Mouse (Mus musculus): ENCODE measurements at regions not wholly inside any gene's neighbourhood (a gene's known extent, or its start where the extent isn't known, plus 50 kb on each side); places are given as distances from the start of the nearest gene placed in this dataset.

- Histone ChIP-seq H3K27ac (replicated peaks in 1 of 2; ENCODE audit: control insufficient read depth in 1 of 2, insufficient read depth in 1 of 2, low read depth in 2 of 2, low read length in 2 of 2) (peak overlapping the region; percentile 78 to 80), H3K36me3 (ENCODE audit: control insufficient read depth, insufficient read depth, low read length) (no peaks in the 10 kb centered on the region), H3K9ac (ENCODE audit: low read length) (0 out of 2 replicates have a peak overlapping the region, but pooled peaks have one; percentile 4), H3K4me1 (ENCODE audit: control insufficient read depth in 2 of 2, insufficient read depth in 2 of 2, low read length in 2 of 2) (peaks cover 4 to 15% of the 10 kb centered on the region in 2 experiments; a peak in 3 of 4 replicates), H3K9me3 (ENCODE audit: control insufficient read depth, low read length) (no peaks in the 10 kb centered on the region), H3K4me2 (ENCODE audit: low read length) (peak overlapping the region; percentile 37), H3K4me3 (ENCODE audit: control insufficient read depth in 1 of 2, insufficient read depth in 1 of 2, low read depth in 1 of 2, low read length in 2 of 2) (no peak overlapping the region), H3K27me3 (ENCODE audit: control insufficient read depth, insufficient read depth, low read length) (no peaks in the 10 kb centered on the region)
- ATAC-seq (ENCODE audit: insufficient number of reproducible peaks, insufficient read depth, low FRiP score, low read depth) = no peak
- WGBS = 58% methylated on average over 6 of the region's 6 CpGs
Observed at GRCm38 (mm10) chr5:96921511-96921910, 76.0 kb upstream of the Bmp2k start.

DNA sequence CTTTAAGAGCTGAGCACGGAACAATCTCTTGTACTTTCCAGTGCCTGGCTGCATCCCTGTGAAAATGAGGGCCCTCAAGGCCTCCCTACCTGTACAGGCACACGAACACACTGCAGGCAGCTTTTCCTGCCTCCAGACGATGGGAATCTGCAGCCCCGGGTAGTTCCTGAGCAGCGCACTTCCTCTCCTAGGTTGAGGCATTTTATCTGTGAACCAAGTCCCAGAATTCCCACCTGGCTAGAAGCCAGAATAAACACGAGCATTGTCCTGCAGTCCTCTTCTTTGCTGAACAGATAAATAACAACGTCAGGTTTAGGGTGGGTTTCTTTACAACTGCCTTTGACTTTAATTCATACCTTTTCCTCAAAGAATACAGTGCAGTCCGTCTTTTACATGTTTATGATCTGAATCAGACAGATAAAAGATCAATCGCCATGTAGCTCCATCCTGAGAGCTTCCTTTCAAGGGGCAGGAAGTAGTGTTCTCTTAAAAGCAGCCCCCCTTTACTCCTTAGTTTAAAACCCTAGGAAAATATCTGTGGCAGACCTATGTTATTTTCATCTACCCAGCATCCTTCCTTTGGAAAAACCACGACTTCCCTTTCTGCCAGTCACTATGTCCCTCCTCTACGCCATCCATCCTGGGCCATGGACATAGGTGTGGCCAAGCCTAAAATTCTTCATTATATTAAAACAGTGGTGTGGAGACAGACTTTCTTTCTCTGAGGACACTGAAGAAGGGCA is 75.3 kb upstream of the Bmp2k start:
- Histone ChIP-seq H3K36me3 (ENCODE audit: control insufficient read depth, insufficient read depth, low read length) (no peaks in the 10 kb centered on the region), H3K9me3 (ENCODE audit: control insufficient read depth, low read length) (no peaks in the 10 kb centered on the region), H3K4me3 (ENCODE audit: control insufficient read depth in 1 of 2, insufficient read depth in 1 of 2, low read depth in 1 of 2, low read length in 2 of 2) (no peak overlapping the region), H3K27me3 (ENCODE audit: control insufficient read depth, insufficient read depth, low read length) (no peaks in the 10 kb centered on the region), H3K4me1 (ENCODE audit: control insufficient read depth in 2 of 2, insufficient read depth in 2 of 2, low read length in 2 of 2) (peaks cover 4 to 15% of the 10 kb centered on the region in 2 experiments; a peak in 3 of 4 replicates), H3K9ac (ENCODE audit: low read length) (0 out of 2 replicates have a peak overlapping the region, but pooled peaks have one; percentile 4), H3K4me2 (ENCODE audit: low read length) (peak overlapping the region; percentile 37), H3K27ac (replicated peaks in 1 of 2; ENCODE audit: control insufficient read depth in 1 of 2, insufficient read depth in 1 of 2, low read depth in 2 of 2, low read length in 2 of 2) (peak overlapping the region; percentile 78 to 80)
- peak; percentile 69; the same call in 1 of the 2 replicates for ATAC-seq (ENCODE audit: insufficient number of reproducible peaks, insufficient read depth, low FRiP score, low read depth)
- WGBS = 28% methylated on average over 11 of the region's 11 CpGs

GRCm38 (mm10) chr5:96922716-96923076 is 74.8 kb upstream of the Bmp2k start:
- H3K27me3 ChIP-seq (ENCODE audit: control insufficient read depth, insufficient read depth, low read length) = no peaks in the 10 kb centered on the region
- no peak overlapping the region for H3K4me3 ChIP-seq (ENCODE audit: control insufficient read depth in 1 of 2, insufficient read depth in 1 of 2, low read depth in 1 of 2, low read length in 2 of 2)
- H3K27ac ChIP-seq (replicated peaks in 1 of 2; ENCODE audit: control insufficient read depth in 1 of 2, insufficient read depth in 1 of 2, low read depth in 2 of 2, low read length in 2 of 2) = peak overlapping the region; percentile 70 to 78
- H3K9ac ChIP-seq (ENCODE audit: low read length) = no peak overlapping the region
- H3K4me2 ChIP-seq (ENCODE audit: low read length) = no peak overlapping the region
- WGBS = 62% methylated on average over 4 of the region's 4 CpGs
- H3K9me3 ChIP-seq (ENCODE audit: control insufficient read depth, low read length) = no peaks in the 10 kb centered on the region
- H3K4me1 ChIP-seq (ENCODE audit: control insufficient read depth in 2 of 2, insufficient read depth in 2 of 2, low read length in 2 of 2) = peaks cover 4 to 15% of the 10 kb centered on the region in 2 experiments; a peak in 3 of 4 replicates
- no peak for ATAC-seq (ENCODE audit: insufficient number of reproducible peaks, insufficient read depth, low FRiP score, low read depth)
- H3K36me3 ChIP-seq (ENCODE audit: control insufficient read depth, insufficient read depth, low read length) = no peaks in the 10 kb centered on the region

- Histone ChIP-seq H3K9ac (ENCODE audit: low read length) (no peak overlapping the region), H3K27ac (replicated peaks in 1 of 2; ENCODE audit: control insufficient read depth in 1 of 2, insufficient read depth in 1 of 2, low read depth in 2 of 2, low read length in 2 of 2) (no peak overlapping the region), H3K9me3 (ENCODE audit: control insufficient read depth, low read length) (no peaks in the 10 kb centered on the region), H3K27me3 (ENCODE audit: control insufficient read depth, insufficient read depth, low read length) (no peaks in the 10 kb centered on the region), H3K36me3 (ENCODE audit: control insufficient read depth, insufficient read depth, low read length) (no peaks in the 10 kb centered on the region), H3K4me2 (ENCODE audit: low read length) (no peak overlapping the region), H3K4me3 (ENCODE audit: control insufficient read depth in 1 of 2, insufficient read depth in 1 of 2, low read depth in 1 of 2, low read length in 2 of 2) (no peak overlapping the region), H3K4me1 (ENCODE audit: control insufficient read depth in 2 of 2, insufficient read depth in 2 of 2, low read length in 2 of 2) (peaks cover 4 to 15% of the 10 kb centered on the region in 2 experiments; a peak in 3 of 4 replicates)
- 79% methylated on average over 1 of the region's 1 CpGs for WGBS
- ATAC-seq (ENCODE audit: insufficient number of reproducible peaks, insufficient read depth, low FRiP score, low read depth) = no peak
Observed at GRCm38 (mm10) chr5:96923526-96923925, 74.0 kb upstream of the Bmp2k start.

DNA sequence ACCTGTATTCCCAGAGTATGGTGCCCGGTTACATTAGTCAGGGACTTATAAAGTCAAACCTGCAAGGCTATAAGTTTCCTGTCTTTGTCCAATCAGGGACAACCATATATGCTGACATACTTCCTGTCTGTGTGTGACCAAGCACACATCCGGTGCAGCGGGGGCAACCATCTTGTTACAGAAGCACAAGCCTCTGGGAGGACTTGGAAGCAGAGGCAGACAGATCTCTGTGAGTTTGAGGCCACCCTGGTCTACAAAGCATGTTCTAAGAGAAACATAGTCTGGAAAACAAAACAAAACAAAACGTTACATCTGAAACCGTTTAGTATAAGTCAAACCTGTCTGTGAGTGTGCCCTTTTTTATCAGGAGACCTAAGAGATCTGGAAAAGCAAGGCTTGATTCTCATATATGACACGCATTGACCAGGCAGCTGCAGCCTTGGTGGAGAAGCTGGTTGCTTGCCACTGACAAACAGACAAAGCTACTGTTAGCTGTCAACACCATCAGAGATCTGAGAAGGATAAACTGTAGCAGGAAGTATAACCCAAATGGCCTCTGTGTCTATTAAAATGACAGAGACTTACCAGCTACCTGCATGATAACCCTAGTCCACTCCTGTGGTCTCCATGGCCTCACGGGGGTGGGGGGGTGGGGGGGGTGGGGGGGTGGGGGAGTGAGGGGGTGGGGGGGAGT is 72.6 kb upstream of the Bmp2k start:
- Histone ChIP-seq H3K9ac (ENCODE audit: low read length) (no peak overlapping the region), H3K4me1 (ENCODE audit: control insufficient read depth in 2 of 2, insufficient read depth in 2 of 2, low read length in 2 of 2) (peaks cover 4 to 8% of the 10 kb centered on the region in 2 experiments; a peak in 3 of 4 replicates), H3K27me3 (ENCODE audit: control insufficient read depth, insufficient read depth, low read length) (no peaks in the 10 kb centered on the region), H3K4me2 (ENCODE audit: low read length) (no peak overlapping the region), H3K4me3 (ENCODE audit: control insufficient read depth in 1 of 2, insufficient read depth in 1 of 2, low read depth in 1 of 2, low read length in 2 of 2) (no peak overlapping the region), H3K9me3 (ENCODE audit: control insufficient read depth, low read length) (no peaks in the 10 kb centered on the region), H3K36me3 (ENCODE audit: control insufficient read depth, insufficient read depth, low read length) (no peaks in the 10 kb centered on the region), H3K27ac (replicated peaks in 1 of 2; ENCODE audit: control insufficient read depth in 1 of 2, insufficient read depth in 1 of 2, low read depth in 2 of 2, low read length in 2 of 2) (no peak overlapping the region)
- ATAC-seq (ENCODE audit: insufficient number of reproducible peaks, insufficient read depth, low FRiP score, low read depth) = no peak
- WGBS = 84% methylated on average over 6 of the region's 7 CpGs

DNA sequence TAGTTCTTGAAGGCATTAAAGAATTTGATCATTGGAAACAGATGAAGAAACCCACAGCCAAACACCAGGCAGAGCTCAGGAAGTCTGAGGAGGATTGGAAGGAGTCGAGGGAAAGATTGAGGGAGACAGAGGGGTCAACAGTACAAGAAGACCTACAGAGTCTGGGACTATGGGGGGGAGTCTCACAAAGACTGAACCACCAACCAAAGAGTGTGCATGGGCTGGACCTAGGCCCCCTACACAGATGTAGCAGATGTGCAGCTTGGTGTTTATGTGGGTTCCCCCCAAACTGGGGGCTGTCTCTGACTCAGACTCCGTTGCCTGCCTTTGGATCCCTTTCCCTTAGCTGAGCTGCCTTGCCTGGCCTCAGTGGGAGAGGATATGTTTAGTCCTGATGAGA is 71.5 kb upstream of the Bmp2k start:
- no peak overlapping the region for H3K9ac ChIP-seq (ENCODE audit: low read length)
- WGBS = 84% methylated on average over 2 of the region's 2 CpGs
- no peak overlapping the region for H3K27ac ChIP-seq (replicated peaks in 1 of 2; ENCODE audit: control insufficient read depth in 1 of 2, insufficient read depth in 1 of 2, low read depth in 2 of 2, low read length in 2 of 2)
- H3K36me3 ChIP-seq (ENCODE audit: control insufficient read depth, insufficient read depth, low read length) = no peaks in the 10 kb centered on the region
- H3K27me3 ChIP-seq (ENCODE audit: control insufficient read depth, insufficient read depth, low read length) = no peaks in the 10 kb centered on the region
- H3K4me2 ChIP-seq (ENCODE audit: low read length) = no peak overlapping the region
- no peak overlapping the region for H3K4me3 ChIP-seq (ENCODE audit: control insufficient read depth in 1 of 2, insufficient read depth in 1 of 2, low read depth in 1 of 2, low read length in 2 of 2)
- no peaks in the 10 kb centered on the region for H3K9me3 ChIP-seq (ENCODE audit: control insufficient read depth, low read length)
- peaks cover 4 to 8% of the 10 kb centered on the region in 2 experiments; a peak in 3 of 4 replicates for H3K4me1 ChIP-seq (ENCODE audit: control insufficient read depth in 2 of 2, insufficient read depth in 2 of 2, low read length in 2 of 2)
- ATAC-seq (ENCODE audit: insufficient number of reproducible peaks, insufficient read depth, low FRiP score, low read depth) = no peak

- H3K4me1 ChIP-seq (ENCODE audit: control insufficient read depth in 2 of 2, insufficient read depth in 2 of 2, low read length in 2 of 2) = no peaks in the 10 kb centered on the region
- no peak for ATAC-seq (ENCODE audit: insufficient number of reproducible peaks, insufficient read depth, low FRiP score, low read depth)
- no peaks in the 10 kb centered on the region for H3K9me3 ChIP-seq (ENCODE audit: control insufficient read depth, low read length)
- H3K36me3 ChIP-seq (ENCODE audit: control insufficient read depth, insufficient read depth, low read length) = no peaks in the 10 kb centered on the region
- H3K27me3 ChIP-seq (ENCODE audit: control insufficient read depth, insufficient read depth, low read length) = no peaks in the 10 kb centered on the region
- H3K4me2 ChIP-seq (ENCODE audit: low read length) = no peak overlapping the region
- no peak overlapping the region for H3K27ac ChIP-seq (replicated peaks in 1 of 2; ENCODE audit: control insufficient read depth in 1 of 2, insufficient read depth in 1 of 2, low read depth in 2 of 2, low read length in 2 of 2)
- 48% methylated on average over 2 of the region's 2 CpGs for WGBS
- no peak overlapping the region for H3K4me3 ChIP-seq (ENCODE audit: control insufficient read depth in 1 of 2, insufficient read depth in 1 of 2, low read depth in 1 of 2, low read length in 2 of 2)
- no peak overlapping the region for H3K9ac ChIP-seq (ENCODE audit: low read length)
Observed at GRCm38 (mm10) chr5:96931091-96931490, 66.4 kb upstream of the Bmp2k start.
